Mouse (Mus musculus): ENCODE data around the gene Adgrv1.

DNA sequence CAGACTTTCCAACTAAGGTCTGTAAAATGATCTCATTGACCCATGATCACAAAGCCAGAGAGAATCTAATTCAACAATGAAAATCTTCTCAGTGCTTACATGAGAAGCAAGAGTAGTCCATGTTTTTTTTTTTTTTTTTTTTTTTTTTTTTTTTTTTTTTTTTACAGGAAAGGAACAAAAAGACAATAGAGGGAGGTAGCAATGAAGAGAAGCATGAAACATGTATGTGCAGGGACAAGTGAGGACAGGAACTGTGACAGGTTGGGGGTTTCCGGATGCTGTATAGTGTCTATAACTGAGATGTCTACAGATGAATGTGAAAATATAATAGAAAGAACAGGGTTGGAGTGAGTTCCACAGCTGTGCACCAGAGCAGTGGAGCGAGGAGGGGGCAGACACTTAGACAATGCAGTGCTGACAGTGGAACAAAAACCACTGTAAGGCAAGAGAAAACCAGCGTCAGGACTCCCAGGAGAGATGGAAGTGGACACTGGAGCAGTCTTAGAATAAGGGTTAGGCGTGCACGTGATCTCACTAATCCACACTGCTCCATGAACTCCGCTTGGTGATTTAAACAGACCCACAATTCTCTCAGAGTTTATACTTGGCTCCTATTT lies 490.6 kb downstream of the Adgrv1 start:
- TF ChIP-seq POLR2A (IDR thresholded peaks at IDR 0.05; ENCODE audit: low read depth, low read length) (no peak), CTCF (IDR thresholded peaks at IDR 0.05; ENCODE audit: borderline replicate concordance, insufficient read depth, low read length) (no peak)

Data from embryonic fibroblast, embryonic 13.5 days (primary cell).